Comparison of ENCODE assay signal across 18 mouse cellular contexts in the genomic region with DNA sequence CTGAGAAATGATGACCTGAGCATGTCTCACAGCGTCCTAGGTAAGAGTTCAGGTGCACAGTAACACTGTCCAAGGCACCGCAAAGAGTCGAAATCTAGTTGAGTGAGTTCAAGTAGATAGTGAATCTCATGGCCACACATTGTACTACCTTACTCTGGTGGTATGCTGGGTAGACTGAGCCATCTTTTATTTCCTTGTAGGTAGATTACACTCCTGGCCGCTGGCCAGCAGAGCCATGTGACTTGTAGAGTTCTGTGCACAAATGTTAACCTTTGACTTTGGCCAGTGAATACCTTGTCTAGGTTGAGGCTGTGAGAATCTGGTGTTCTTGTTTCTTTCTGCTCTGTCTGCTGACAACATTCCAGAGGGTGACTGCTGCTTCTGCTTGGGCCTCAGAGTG.
A peak's percentile ranks its signal among the peaks of the same experiment; 100 is the strongest.
DNase-seq lines count a peak whose midpoint lies in the region; ATAC-seq lines count a peak whose summit lies in the region.
"Had no signal": no experiment of that assay in that cellular context is flagged by ENCODE, and none has a peak within 500 bp of the region (broad histone marks: within the 10 kb centered on the region; RNA-seq: fewer than 3 reads in every experiment).

No protein-coding gene starts in this region.

- ATAC-seq in heart, embryonic 12.5 days (ENCODE audit: insufficient number of reproducible peaks, low FRiP score) = no peak
- ATAC-seq in midbrain, embryonic 12.5 days (ENCODE audit: low FRiP score, low read depth) = 0 out of 2 replicates have a peak, but pooled peaks have one; percentile 27
- no peak for ATAC-seq in midbrain, embryonic 14.5 days (ENCODE audit: low FRiP score, low TSS enrichment)

- no peak overlapping the region for H3K27ac ChIP-seq in heart, embryonic 12.5 days (ENCODE audit: poor library complexity, severe bottlenecking)
- no peak overlapping the region for H3K27ac ChIP-seq in midbrain, embryonic 12.5 days (replicated peaks)
- no peak overlapping the region for H3K27ac ChIP-seq in midbrain, embryonic 14.5 days (replicated peaks; ENCODE audit: low read depth, low read length)
- H3K27ac ChIP-seq: embryonic facial prominence, embryonic 10.5 days; liver, embryonic 15.5 days; midbrain, embryonic 10.5 days had no signal

- H3K9ac ChIP-seq in heart, embryonic 12.5 days = no peak overlapping the region
- H3K9ac ChIP-seq in midbrain, embryonic 12.5 days (replicated peaks) = no peak overlapping the region
- H3K9ac ChIP-seq in midbrain, embryonic 14.5 days (replicated peaks; ENCODE audit: low read length) = no peak overlapping the region
- H3K9ac ChIP-seq: forebrain, embryonic 12.5 days; liver, embryonic 15.5 days had no signal

- no peaks in the 10 kb centered on the region for H3K27me3 ChIP-seq in heart, embryonic 12.5 days (replicated peaks)
- no peaks in the 10 kb centered on the region for H3K27me3 ChIP-seq in midbrain, embryonic 12.5 days
- H3K27me3 ChIP-seq in midbrain, embryonic 14.5 days (ENCODE audit: control insufficient read depth, insufficient read depth, low read length) = no peaks in the 10 kb centered on the region
- H3K27me3 ChIP-seq: forebrain, embryonic 12.5 days; liver, embryonic 15.5 days had no signal

- DNase-seq in heart, adult 11 months = peak; percentile 66
- no peak for DNase-seq in midbrain, embryonic 14.5 days
- peak; percentile 42 to 57 for DNase-seq in kidney, postnatal 25 days
- peak; percentile 75 for DNase-seq in yolk sac, embryonic 10.5 days (ENCODE audit: low spot score)
- no peak for DNase-seq in adrenal gland, postnatal 4 days (ENCODE audit: low spot score in 2 of 2)
- DNase-seq in urinary bladder, adult 2 months (ENCODE audit: low spot score) = no peak
- DNase-seq: adrenal gland, postnatal 14 days; cerebellum, postnatal 10 days; heart, postnatal 10 days; layer of hippocampus, adult 9-11 months; thymus, postnatal 25 days had no signal

- no peak overlapping the region for H3K4me3 ChIP-seq in heart, embryonic 12.5 days
- H3K4me3 ChIP-seq in midbrain, embryonic 12.5 days = no peak overlapping the region
- H3K4me3 ChIP-seq in midbrain, embryonic 14.5 days (replicated peaks; ENCODE audit: low read depth, low read length) = no peak overlapping the region
- H3K4me3 ChIP-seq: embryonic facial prominence, embryonic 10.5 days; forebrain, embryonic 12.5 days; liver, embryonic 15.5 days had no signal

- WGBS in heart, embryonic 12.5 days = 83% methylated on average over 4 of the region's 4 CpGs
- WGBS in midbrain, embryonic 12.5 days = 88% methylated on average over 4 of the region's 4 CpGs
- WGBS in midbrain, embryonic 14.5 days = 93% methylated on average over 4 of the region's 4 CpGs

- H3K9me3 ChIP-seq in heart, embryonic 12.5 days (replicated peaks) = no peaks in the 10 kb centered on the region
- no peaks in the 10 kb centered on the region for H3K9me3 ChIP-seq in midbrain, embryonic 12.5 days
- no peaks in the 10 kb centered on the region for H3K9me3 ChIP-seq in midbrain, embryonic 14.5 days (ENCODE audit: control insufficient read depth, low read length)
- H3K9me3 ChIP-seq: embryonic facial prominence, embryonic 10.5 days; forebrain, embryonic 12.5 days; liver, embryonic 15.5 days; midbrain, embryonic 10.5 days had no signal

- no peaks in the 10 kb centered on the region for H3K36me3 ChIP-seq in heart, embryonic 12.5 days
- no peaks in the 10 kb centered on the region for H3K36me3 ChIP-seq in midbrain, embryonic 12.5 days
- H3K36me3 ChIP-seq in midbrain, embryonic 14.5 days (ENCODE audit: control insufficient read depth, insufficient read depth, low read length) = no peaks in the 10 kb centered on the region
- H3K36me3 ChIP-seq: embryonic facial prominence, embryonic 10.5 days; forebrain, embryonic 12.5 days; liver, embryonic 15.5 days; midbrain, embryonic 10.5 days had no signal

- no peak overlapping the region for H3K4me2 ChIP-seq in heart, embryonic 12.5 days
- H3K4me2 ChIP-seq in midbrain, embryonic 12.5 days (replicated peaks) = no peak overlapping the region
- H3K4me2 ChIP-seq in midbrain, embryonic 14.5 days (ENCODE audit: low read length) = no peak overlapping the region
- H3K4me2 ChIP-seq: heart, embryonic 11.5 days; liver, embryonic 15.5 days had no signal

- H3K4me1 ChIP-seq in heart, embryonic 12.5 days (replicated peaks) = no peaks in the 10 kb centered on the region
- peaks cover 21% of the 10 kb centered on the region for H3K4me1 ChIP-seq in midbrain, embryonic 12.5 days
- H3K4me1 ChIP-seq in midbrain, embryonic 14.5 days (ENCODE audit: control insufficient read depth, insufficient read depth, low read length) = peaks cover 19% of the 10 kb centered on the region
- H3K4me1 ChIP-seq: liver, embryonic 15.5 days had no signal

Comparison
In these comparisons a context has a peak if more than half of its experiments do, and no peak if none do; other contexts are left out.
1. DNase-seq: peak in heart, adult 11 months (single experiment), kidney, postnatal 25 days (2 of 2) and yolk sac, embryonic 10.5 days (single experiment); none in midbrain, embryonic 14.5 days (single experiment), adrenal gland, postnatal 4 days (0 of 2) and urinary bladder, adult 2 months (single experiment).